Mouse (Mus musculus): ENCODE measurements around the gene Ogdh.

GRCm38 (mm10) chr11:6346966-6347365 lies 55.5 kb downstream of the Ogdh start:
- TF ChIP-seq CTCF (IDR thresholded peaks at IDR 0.05; ENCODE audit: extremely low read depth, insufficient read depth, low read length): no peak
- TF ChIP-seq POLR2A (IDR thresholded peaks at IDR 0.05; ENCODE audit: extremely low read depth, insufficient read depth, low read length): no peak
